Mouse (Mus musculus) inflammation-experienced regulatory T-cells (primary cell): ENCODE data around the gene Banp. TPM values are rescaled to one million over a fixed set of nuclear protein-coding genes. Genes with fewer than 3 reads are reported as not detected.

Source experiments
- polyA plus RNA-seq, 2 experiments: library from polyadenylated mRNA; unstranded; fragments of 100-300 nt; shearing (Covaris generic); gene quantifications; one replicate each; pipeline ENCODE4 v1.2.1; 2017

The Banp gene
- 10 to 100 TPM; 49.9 to 50.7 TPM for polyA plus RNA-seq

GRCm38 (mm10) chr8:121949222-121949800 is at the start of gene Banp:
TSS of gene Banp (plus strand) at chr8:121949750.

GRCm38 (mm10) chr8:121907587-121908248 is 41.8 kb upstream of the Banp start, which contains the start of gene Slc7a5:
TSS of gene Slc7a5 (minus strand) at chr8:121907694.

GRCm38 (mm10) chr8:121944831-121945230 is 4.7 kb upstream of the Banp start, which contains the start of gene Car5a:
TSS of gene Car5a (minus strand) at chr8:121944904.

Other genes starting within 250 kb of the Banp start
- gene Jph3, start 220.1 kb upstream of the Banp start, polyA plus RNA-seq, result under 1 TPM; 0.33 to 0.67 TPM
- 10 to 100 TPM; 38.8 to 39.7 TPM for gene Klhdc4, start 120.2 kb upstream of the Banp start, polyA plus RNA-seq
- 10 to 100 TPM; 20.3 to 22.8 TPM for gene Slc7a5, start 42.1 kb upstream of the Banp start, polyA plus RNA-seq
- 1 to 10 TPM in 1 of 2 experiments, under 1 TPM in 1; 0.14 to 1.6 TPM for gene Car5a, start 4.8 kb upstream of the Banp start, polyA plus RNA-seq